Mouse (Mus musculus) hindbrain, embryonic 10.5 days (tissue): ENCODE results near the gene Hsd11b1. TPM values are rescaled to one million over a fixed set of nuclear protein-coding genes. Genes with fewer than 3 reads are reported as not detected.
"Not testable (repeated sequence)": the region's sequence is repeated elsewhere in the genome, so short reads cannot be mapped to it uniquely, and the experiment has no call there.

ENCODE experiments used
- DNase-seq: peaks from one replicate; pipeline ENCODE4 v3.0.0-alpha.2; 2017; ENCODE audit warnings: low spot score
- H3K27ac ChIP-seq: fragments of 300-500 bp; sonication (generic); 2 replicates; pipeline ENCODE4 v1.5.1; 2016; ENCODE audit warnings: mild to moderate bottlenecking, moderate library complexity
- H3K27me3 ChIP-seq: fragments of 300-500 bp; sonication (generic); 2 replicates; pipeline ENCODE4 v1.6.1; 2016; ENCODE audit warnings: mild to moderate bottlenecking; ENCODE audit not compliant: poor library complexity, insufficient read depth, severe bottlenecking
- H3K36me3 ChIP-seq: fragments of 300-500 bp; sonication (generic); 2 replicates; pipeline ENCODE4 v1.6.1; 2016; ENCODE audit warnings: mild to moderate bottlenecking, moderate library complexity
- H3K4me1 ChIP-seq: fragments of 300-500 bp; sonication (generic); replicated peaks from 2 replicates; pipeline ENCODE4 v1.6.1; 2016; ENCODE audit warnings: mild to moderate bottlenecking
- H3K4me3 ChIP-seq: fragments of 300-500 bp; sonication (generic); 2 replicates; pipeline ENCODE4 v1.5.1; 2016; ENCODE audit warnings: mild to moderate bottlenecking, moderate library complexity
- H3K9me3 ChIP-seq: fragments of 300-500 bp; sonication (generic); 2 replicates; pipeline ENCODE4 v1.6.1; 2016; ENCODE audit warnings: mild to moderate bottlenecking, moderate library complexity
- whole genome bisulfite sequencing: fragments of 180-500 bp; shearing (Covaris S2); methylation state at CpG from one replicate; pipeline ENCODE4 v1.1.7; 2016; 5-methylcytosine and 5-hydroxymethylcytosine counted together
- polyA plus RNA-seq: library from polyadenylated mRNA; unstranded; fragments of >200 nt; fragmentation: Nextera tagmentation; extraction: Ambion mirVana; gene quantifications from 2 replicates; pipeline ENCODE4 v1.2.1, GENCODE M21; 2016

The Hsd11b1 gene
- polyA plus RNA-seq, 1 experiment from 2014 or later: not detected

- H3K4me1 ChIP-seq: no peaks in the 10 kb centered on the region
- DNase-seq: no peak
- 60% methylated on average over 3 of the region's 3 CpGs for WGBS
Observed at GRCm38 (mm10) chr1:193293926-193294325, 30.1 kb upstream of the Hsd11b1 start.

GRCm38 (mm10) chr1:193293039-193293438 is 29.2 kb upstream of the Hsd11b1 start:
- H3K4me3 ChIP-seq: no peak overlapping the region
- DNase-seq: no peak
- H3K27me3 ChIP-seq: no peaks in the 10 kb centered on the region
- H3K36me3 ChIP-seq: no peaks in the 10 kb centered on the region
- no peaks in the 10 kb centered on the region for H3K9me3 ChIP-seq
- no peak overlapping the region for H3K27ac ChIP-seq
- no peaks in the 10 kb centered on the region for H3K4me1 ChIP-seq
- WGBS: 76% methylated on average over 2 of the region's 2 CpGs

More at GRCm38 (mm10) chr1:193293926-193294325, 30.1 kb upstream of the Hsd11b1 start:
- no peaks in the 10 kb centered on the region for H3K9me3 ChIP-seq
- no peaks in the 10 kb centered on the region for H3K36me3 ChIP-seq
- H3K27me3 ChIP-seq: no peaks in the 10 kb centered on the region
- no peak overlapping the region for H3K27ac ChIP-seq
- no peak overlapping the region for H3K4me3 ChIP-seq

- no peaks in the 10 kb centered on the region for H3K27me3 ChIP-seq
- no peak overlapping the region for H3K4me3 ChIP-seq
- H3K27ac ChIP-seq: no peak overlapping the region
- no peak for DNase-seq
- H3K36me3 ChIP-seq: no peaks in the 10 kb centered on the region
- no peaks in the 10 kb centered on the region for H3K4me1 ChIP-seq
- no peaks in the 10 kb centered on the region for H3K9me3 ChIP-seq
Observed at GRCm38 (mm10) chr1:193290686-193291085, 26.8 kb upstream of the Hsd11b1 start.

GRCm38 (mm10) chr1:193289914-193290313 is 26.0 kb upstream of the Hsd11b1 start:
- Histone ChIP-seq H3K27ac (no peak overlapping the region), H3K4me3 (no peak overlapping the region), H3K27me3 (no peaks in the 10 kb centered on the region), H3K36me3 (no peaks in the 10 kb centered on the region), H3K9me3 (no peaks in the 10 kb centered on the region), H3K4me1 (no peaks in the 10 kb centered on the region)
- WGBS: 90% methylated on average over 5 of the region's 5 CpGs
- DNase-seq: no peak

GRCm38 (mm10) chr1:193289076-193289475 is 25.2 kb upstream of the Hsd11b1 start:
- 96% methylated on average over 3 of the region's 3 CpGs for WGBS

GRCm38 (mm10) chr1:193287578-193287977 is 23.7 kb upstream of the Hsd11b1 start:
- Histone ChIP-seq H3K27ac (no peak overlapping the region), H3K36me3 (no peaks in the 10 kb centered on the region), H3K9me3 (no peaks in the 10 kb centered on the region), H3K4me3 (no peak overlapping the region), H3K27me3 (no peaks in the 10 kb centered on the region), H3K4me1 (no peaks in the 10 kb centered on the region)
- no peak for DNase-seq
- WGBS: 85% methylated on average over 2 of the region's 2 CpGs

More at GRCm38 (mm10) chr1:193289076-193289475, 25.2 kb upstream of the Hsd11b1 start:
- Histone ChIP-seq H3K27ac (no peak overlapping the region), H3K36me3 (no peaks in the 10 kb centered on the region), H3K4me1 (no peaks in the 10 kb centered on the region), H3K4me3 (no peak overlapping the region), H3K27me3 (no peaks in the 10 kb centered on the region), H3K9me3 (no peaks in the 10 kb centered on the region)
- no peak for DNase-seq

GRCm38 (mm10) chr1:193285766-193286325 is 22.0 kb upstream of the Hsd11b1 start:
- H3K4me3 ChIP-seq, DNase-seq, H3K9me3 ChIP-seq, H3K4me1 ChIP-seq, H3K36me3 ChIP-seq, H3K27me3 ChIP-seq, H3K27ac ChIP-seq: not testable (repeated sequence)
- 93% methylated on average over 3 of the region's 3 CpGs for WGBS

- H3K27ac ChIP-seq: no peak overlapping the region
- no peak overlapping the region for H3K4me3 ChIP-seq
- 90% methylated on average over 7 of the region's 7 CpGs for WGBS
- no peaks in the 10 kb centered on the region for H3K27me3 ChIP-seq
- H3K4me1 ChIP-seq: no peaks in the 10 kb centered on the region
- DNase-seq: no peak
- no peaks in the 10 kb centered on the region for H3K9me3 ChIP-seq
- no peaks in the 10 kb centered on the region for H3K36me3 ChIP-seq
Observed at GRCm38 (mm10) chr1:193284228-193284779, 20.4 kb upstream of the Hsd11b1 start.

- H3K9me3 ChIP-seq: no peaks in the 10 kb centered on the region
- 86% methylated on average over 2 of the region's 2 CpGs for WGBS
- no peaks in the 10 kb centered on the region for H3K27me3 ChIP-seq
- H3K36me3 ChIP-seq: no peaks in the 10 kb centered on the region
- no peak for DNase-seq
- H3K4me1 ChIP-seq: peaks cover 10% of the 10 kb centered on the region
- H3K4me3 ChIP-seq: no peak overlapping the region
- H3K27ac ChIP-seq: no peak overlapping the region
Observed at GRCm38 (mm10) chr1:193281344-193281743, 17.5 kb upstream of the Hsd11b1 start.

- 83% methylated on average over 4 of the region's 4 CpGs for WGBS
- no peaks in the 10 kb centered on the region; the same call in 1 of the 2 replicates for H3K27me3 ChIP-seq
Observed at GRCm38 (mm10) chr1:193279492-193279891, 15.6 kb upstream of the Hsd11b1 start.

GRCm38 (mm10) chr1:193278414-193279045 is 14.7 kb upstream of the Hsd11b1 start:
- WGBS: 36% methylated on average over 6 of the region's 6 CpGs
- H3K4me1 ChIP-seq: peaks cover 13% of the 10 kb centered on the region
- H3K36me3 ChIP-seq: no peaks in the 10 kb centered on the region
- no peak overlapping the region for H3K4me3 ChIP-seq
- no peak overlapping the region for H3K27ac ChIP-seq
- no peaks in the 10 kb centered on the region for H3K9me3 ChIP-seq
- peaks cover 3% of the 10 kb centered on the region; the same call in 1 of the 2 replicates for H3K27me3 ChIP-seq
- no peak for DNase-seq

More at GRCm38 (mm10) chr1:193279492-193279891, 15.6 kb upstream of the Hsd11b1 start:
- no peak overlapping the region for H3K4me3 ChIP-seq
- H3K27ac ChIP-seq: no peak overlapping the region
- peaks cover 10% of the 10 kb centered on the region for H3K4me1 ChIP-seq
- no peaks in the 10 kb centered on the region for H3K9me3 ChIP-seq
- no peaks in the 10 kb centered on the region for H3K36me3 ChIP-seq
- no peak for DNase-seq

GRCm38 (mm10) chr1:193274407-193275071 is 10.7 kb upstream of the Hsd11b1 start:
- H3K9me3 ChIP-seq: no peaks in the 10 kb centered on the region
- DNase-seq: no peak
- H3K27me3 ChIP-seq: peaks cover 3% of the 10 kb centered on the region; the same call in 1 of the 2 replicates
- H3K4me3 ChIP-seq: no peak overlapping the region
- H3K36me3 ChIP-seq: no peaks in the 10 kb centered on the region
- WGBS: 83% methylated on average over 8 of the region's 8 CpGs
- no peak overlapping the region for H3K27ac ChIP-seq
- peaks cover 40% of the 10 kb centered on the region for H3K4me1 ChIP-seq
